Mouse (Mus musculus): ENCODE results near the gene Rai14. TPM values are rescaled to one million over a fixed set of nuclear protein-coding genes. Genes with fewer than 3 reads are reported as not detected.

The Rai14 gene
- polyA plus RNA-seq, 1 experiment from 2014 or later: 63.5 TPM

DNA sequence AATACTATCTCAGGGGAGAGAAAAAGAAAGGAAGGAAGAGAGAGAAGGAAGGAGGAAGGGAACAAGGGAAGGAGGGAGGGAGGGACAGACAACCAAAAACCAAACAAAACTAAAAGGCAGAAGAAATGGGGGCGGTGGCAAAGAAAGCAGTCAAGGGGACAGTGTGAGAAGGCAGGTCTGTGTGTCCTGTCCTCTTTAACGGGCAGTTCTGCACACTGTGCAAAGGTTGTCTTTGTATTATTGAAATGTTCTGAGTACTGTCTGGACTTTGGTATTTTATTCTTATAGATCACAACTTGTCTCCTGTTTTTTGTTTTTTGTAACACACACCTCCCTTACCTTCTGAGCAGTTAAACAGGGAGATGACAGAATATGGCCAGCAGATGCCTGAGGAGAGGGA, 55.6 kb downstream of the Rai14 start:
- 0 out of 2 replicates have a peak, but pooled peaks cover 4% of the 10 kb centered on the region for H3K9me3 ChIP-seq (replicated peaks)
- 91% methylated on average over 2 of the region's 2 CpGs for WGBS
- no peak overlapping the region for H3K27ac ChIP-seq (replicated peaks)
- no peak overlapping the region for H3K4me3 ChIP-seq
- no peaks in the 10 kb centered on the region for H3K27me3 ChIP-seq (ENCODE audit: low read depth, poor library complexity, severe bottlenecking)
- H3K4me1 ChIP-seq: peaks cover 28% of the 10 kb centered on the region
- no peak for DNase-seq (ENCODE audit: low spot score)
- H3K36me3 ChIP-seq: peaks cover 55% of the 10 kb centered on the region

DNA sequence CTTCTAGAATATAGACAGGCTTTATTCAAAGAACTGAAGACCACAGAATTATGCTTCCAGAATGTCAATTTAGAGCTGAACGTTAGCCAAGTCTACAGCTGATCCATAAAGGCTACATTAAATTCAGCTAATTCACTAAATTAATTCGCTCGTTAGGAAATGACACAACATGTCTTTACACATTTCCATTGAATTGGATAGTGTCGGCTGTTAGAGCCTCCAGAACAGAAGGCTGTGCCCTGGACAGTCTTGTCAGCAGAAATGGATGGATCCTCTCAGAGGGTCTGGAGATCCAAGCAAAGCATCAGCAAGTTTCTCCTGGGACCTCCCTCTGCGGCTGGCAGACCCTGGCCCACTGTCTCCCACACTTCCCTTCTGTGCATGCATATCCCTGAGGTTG, 58.3 kb downstream of the Rai14 start:
- DNase-seq (ENCODE audit: low spot score): no peak
- 0 out of 2 replicates have a peak, but pooled peaks cover 4% of the 10 kb centered on the region for H3K9me3 ChIP-seq (replicated peaks)
- 89% methylated on average over 5 of the region's 5 CpGs for WGBS
- H3K27ac ChIP-seq (replicated peaks): peak overlapping the region; percentile 55; the same call in 1 of the 2 replicates
- H3K27me3 ChIP-seq (ENCODE audit: low read depth, poor library complexity, severe bottlenecking): no peaks in the 10 kb centered on the region
- H3K36me3 ChIP-seq: peaks cover 51% of the 10 kb centered on the region
- no peak overlapping the region for H3K4me3 ChIP-seq
- peaks cover 18% of the 10 kb centered on the region for H3K4me1 ChIP-seq

DNA sequence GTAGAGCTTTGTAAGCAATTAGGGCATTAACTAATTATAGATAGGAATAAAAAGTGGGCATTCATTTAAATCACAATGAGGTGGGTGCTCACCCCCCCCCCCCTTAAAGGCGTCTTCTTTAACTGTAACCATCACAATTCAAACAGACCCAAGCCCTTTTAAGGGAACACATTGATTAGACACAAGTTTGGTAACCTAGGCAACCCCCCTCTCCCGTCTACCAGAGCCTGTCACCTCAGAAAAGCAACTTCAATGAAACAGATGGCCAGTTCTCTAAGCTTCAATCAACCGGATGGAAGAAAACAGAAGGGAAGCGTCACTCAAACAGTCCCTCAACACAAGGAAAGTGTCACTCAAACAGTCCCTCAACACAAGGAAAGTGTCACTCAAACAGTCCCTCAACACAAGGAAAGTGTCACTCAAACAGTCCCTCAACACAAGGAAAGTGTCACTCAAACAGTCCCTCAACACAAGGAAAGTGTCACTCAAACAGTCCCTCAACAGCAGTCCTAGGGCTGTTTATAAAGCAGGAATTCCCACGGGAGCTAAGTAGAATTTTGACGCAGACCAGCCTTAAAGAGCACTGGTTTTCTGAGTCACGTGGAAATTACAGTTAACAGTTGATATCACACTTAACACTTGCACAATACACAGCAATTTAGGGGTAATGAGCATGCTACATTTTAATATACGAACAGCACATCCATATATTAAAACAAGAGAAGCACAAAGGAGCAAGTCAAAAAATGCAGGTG, 59.1 kb downstream of the Rai14 start:
- peak; percentile 63 for DNase-seq (ENCODE audit: low spot score)
- peaks cover 43% of the 10 kb centered on the region for H3K36me3 ChIP-seq
- 30% methylated on average over 8 of the region's 8 CpGs for WGBS
- H3K9me3 ChIP-seq (replicated peaks): 0 out of 2 replicates have a peak, but pooled peaks cover 4% of the 10 kb centered on the region
- H3K27me3 ChIP-seq (ENCODE audit: low read depth, poor library complexity, severe bottlenecking): no peaks in the 10 kb centered on the region
- no peak overlapping the region for H3K4me3 ChIP-seq
- peaks cover 18% of the 10 kb centered on the region for H3K4me1 ChIP-seq
- H3K27ac ChIP-seq (replicated peaks): peak overlapping the region; percentile 59

DNA sequence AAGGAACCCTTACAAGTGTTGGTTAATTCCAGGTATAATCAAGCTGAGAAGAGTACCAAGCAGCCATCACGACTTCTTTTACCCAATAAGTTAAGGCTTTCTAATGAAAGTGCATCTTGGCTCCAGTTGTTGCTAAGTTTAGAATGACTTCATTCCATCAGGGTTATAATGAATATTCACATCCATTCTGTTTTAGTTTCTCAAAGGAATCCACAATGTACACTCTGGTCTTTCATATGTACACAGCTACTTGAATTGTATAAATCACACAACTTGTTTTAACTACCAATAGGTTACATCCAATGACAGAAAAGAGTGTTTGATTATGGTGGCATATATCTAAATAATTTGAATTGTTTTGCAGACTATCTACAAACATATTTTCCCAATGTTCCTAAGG, 59.7 kb downstream of the Rai14 start:
- Histone ChIP-seq H3K4me3 (no peak overlapping the region), H3K27me3 (ENCODE audit: low read depth, poor library complexity, severe bottlenecking) (no peaks in the 10 kb centered on the region), H3K27ac (replicated peaks) (peak overlapping the region; percentile 59; the same call in 1 of the 2 replicates), H3K36me3 (peaks cover 39% of the 10 kb centered on the region), H3K4me1 (peaks cover 23% of the 10 kb centered on the region), H3K9me3 (replicated peaks) (0 out of 2 replicates have a peak, but pooled peaks cover 4% of the 10 kb centered on the region)
- DNase-seq (ENCODE audit: low spot score): no peak
- 79% methylated on average over 1 of the region's 1 CpGs for WGBS

DNA sequence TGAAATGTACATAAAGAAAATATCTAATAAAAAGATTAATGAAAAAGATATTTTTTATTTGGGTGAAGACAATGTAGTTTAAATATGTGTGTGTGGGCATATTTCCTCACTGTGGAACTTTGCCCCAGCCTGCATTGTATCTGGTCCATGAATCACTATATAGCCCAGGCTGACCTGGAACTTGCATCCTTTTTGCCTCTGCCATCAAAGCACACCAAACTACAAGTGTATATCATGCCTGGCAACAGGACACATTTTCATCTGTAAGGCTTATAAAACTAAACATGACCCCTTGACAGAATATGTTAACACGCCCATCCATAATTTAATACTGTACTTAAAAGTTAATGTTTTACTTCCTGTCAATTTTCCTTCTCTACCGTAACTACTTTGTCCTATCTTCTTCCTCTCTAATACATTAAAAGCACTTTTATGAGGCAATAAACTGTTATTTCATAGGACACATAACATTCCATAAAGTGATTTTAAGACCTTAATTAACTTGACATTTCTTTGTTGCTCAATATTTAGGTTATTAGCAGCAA, 61.4 kb downstream of the Rai14 start:
- DNase-seq (ENCODE audit: low spot score): no peak
- no peaks in the 10 kb centered on the region for H3K27me3 ChIP-seq (ENCODE audit: low read depth, poor library complexity, severe bottlenecking)
- no peak overlapping the region for H3K27ac ChIP-seq (replicated peaks)
- H3K4me1 ChIP-seq: peaks cover 38% of the 10 kb centered on the region
- WGBS: 94% methylated on average over 2 of the region's 2 CpGs
- H3K36me3 ChIP-seq: peaks cover 25% of the 10 kb centered on the region
- 0 out of 2 replicates have a peak, but pooled peaks cover 4% of the 10 kb centered on the region for H3K9me3 ChIP-seq (replicated peaks)
- H3K4me3 ChIP-seq: no peak overlapping the region

DNA sequence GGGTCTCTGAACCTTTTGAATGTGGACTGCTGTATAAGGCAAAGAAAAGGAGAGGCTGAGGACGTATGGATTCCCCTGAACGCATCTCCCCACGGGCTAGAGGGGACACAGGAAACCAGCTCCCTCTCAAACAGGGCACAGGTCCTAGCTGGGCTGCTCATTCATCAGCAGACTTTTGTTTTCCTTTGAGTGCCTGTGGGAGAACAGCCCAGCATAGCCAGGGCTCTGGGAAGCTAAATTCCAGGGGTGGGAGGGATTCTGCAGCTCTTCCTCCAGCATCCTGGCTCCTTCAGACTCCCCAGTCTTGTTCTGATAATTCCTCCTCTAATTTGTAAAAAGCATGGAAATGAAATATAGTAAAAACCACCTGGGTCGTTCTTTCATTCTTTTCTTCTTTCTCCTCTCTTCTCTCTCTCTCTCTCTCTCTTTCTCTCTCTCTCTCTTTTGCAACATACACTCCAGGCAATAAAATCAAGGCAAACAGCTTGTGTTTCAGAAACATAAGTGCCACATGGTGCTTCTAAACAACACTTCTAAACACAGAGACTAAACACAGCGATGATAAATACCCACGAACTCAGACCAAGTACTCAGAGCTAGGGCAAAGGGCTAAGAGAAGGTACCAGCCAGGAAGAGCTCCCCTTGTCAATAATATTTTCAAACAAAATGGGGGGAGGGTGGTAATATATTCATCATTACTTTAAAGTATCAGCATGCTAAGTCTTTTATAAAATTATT, 65.9 kb downstream of the Rai14 start:
- Histone ChIP-seq H3K27ac (replicated peaks) (peak overlapping the region; percentile 76), H3K27me3 (ENCODE audit: low read depth, poor library complexity, severe bottlenecking) (no peaks in the 10 kb centered on the region), H3K9me3 (replicated peaks) (no peaks in the 10 kb centered on the region), H3K36me3 (0 out of 2 replicates have a peak, but pooled peaks cover 16% of the 10 kb centered on the region), H3K4me1 (peaks cover 54% of the 10 kb centered on the region), H3K4me3 (no peak overlapping the region)
- peak; percentile 46 for DNase-seq (ENCODE audit: low spot score)
- 14% methylated on average over 6 of the region's 6 CpGs for WGBS

DNA sequence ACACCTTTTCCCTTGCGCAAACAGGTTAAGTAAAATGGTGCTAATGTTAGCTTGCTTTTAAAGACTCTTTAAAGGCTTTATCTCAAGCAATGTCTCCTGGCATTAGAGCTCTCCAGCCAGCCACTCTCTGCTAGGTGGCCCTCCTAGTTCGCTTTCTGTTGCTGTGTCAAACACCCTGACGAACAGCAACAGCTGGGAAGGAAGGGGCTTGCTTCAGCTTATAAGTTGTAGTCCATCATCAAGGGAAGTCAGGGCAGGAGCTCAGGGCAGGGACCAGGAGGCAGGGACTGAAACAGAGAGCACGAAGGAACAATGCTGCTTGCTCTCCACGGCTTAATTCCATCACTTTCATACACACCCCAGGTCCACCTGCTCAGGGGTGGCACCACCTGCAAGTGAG, 68.1 kb downstream of the Rai14 start:
- Histone ChIP-seq H3K4me3 (no peak overlapping the region), H3K27ac (replicated peaks) (0 out of 2 replicates have a peak overlapping the region, but pooled peaks have one; percentile 33), H3K27me3 (ENCODE audit: low read depth, poor library complexity, severe bottlenecking) (no peaks in the 10 kb centered on the region), H3K4me1 (peaks cover 75% of the 10 kb centered on the region), H3K36me3 (0 out of 2 replicates have a peak, but pooled peaks cover 10% of the 10 kb centered on the region), H3K9me3 (replicated peaks) (no peaks in the 10 kb centered on the region)
- DNase-seq (ENCODE audit: low spot score): no peak
- WGBS: 78% methylated on average over 5 of the region's 5 CpGs

DNA sequence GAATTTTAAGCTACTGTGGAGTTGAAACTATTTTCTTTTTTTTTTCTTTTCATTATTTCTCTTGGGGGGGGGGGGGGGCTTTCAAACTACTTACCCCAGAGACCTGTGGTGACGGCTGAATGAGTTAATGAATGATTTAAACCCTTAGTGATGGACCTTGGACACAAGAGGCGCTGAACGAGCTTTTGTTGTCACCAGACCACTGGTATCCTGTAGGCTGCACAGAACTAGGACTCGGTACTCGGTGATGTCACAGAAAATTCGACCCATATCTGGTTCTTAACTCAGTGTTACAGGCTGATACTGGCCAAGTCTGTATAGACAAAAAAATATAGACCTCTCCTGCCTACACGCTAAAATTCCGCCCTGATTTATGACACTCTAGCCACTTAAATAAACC, 69.3 kb downstream of the Rai14 start:
- H3K9me3 ChIP-seq (replicated peaks): no peaks in the 10 kb centered on the region
- DNase-seq (ENCODE audit: low spot score): no peak
- H3K4me1 ChIP-seq: peaks cover 75% of the 10 kb centered on the region
- H3K4me3 ChIP-seq: no peak overlapping the region
- no peak overlapping the region for H3K27ac ChIP-seq (replicated peaks)
- H3K27me3 ChIP-seq (ENCODE audit: low read depth, poor library complexity, severe bottlenecking): no peaks in the 10 kb centered on the region
- 66% methylated on average over 8 of the region's 8 CpGs for WGBS
- 0 out of 2 replicates have a peak, but pooled peaks cover 10% of the 10 kb centered on the region for H3K36me3 ChIP-seq

DNA sequence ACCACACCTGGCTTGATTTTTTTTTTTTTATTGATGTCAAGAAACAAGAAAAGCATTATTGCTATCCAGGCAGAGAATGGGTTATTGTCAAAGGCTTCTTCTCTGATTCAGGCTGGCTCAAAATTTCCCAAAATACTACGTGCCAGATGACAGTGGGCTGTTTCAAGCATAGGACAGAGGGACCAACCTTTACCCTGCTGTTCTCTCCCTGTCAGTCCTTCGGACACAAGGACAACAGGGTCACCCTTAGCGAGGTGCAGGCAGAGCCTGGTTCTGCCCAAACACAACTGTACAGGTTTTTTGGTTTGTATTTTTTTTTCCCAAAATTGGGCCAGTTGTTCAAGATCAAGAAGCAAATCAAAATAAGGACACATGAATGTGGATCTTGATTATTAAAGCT, 70.6 kb downstream of the Rai14 start:
- Histone ChIP-seq H3K27ac (replicated peaks) (no peak overlapping the region), H3K9me3 (replicated peaks) (no peaks in the 10 kb centered on the region), H3K4me3 (no peak overlapping the region), H3K36me3 (peaks cover 15% of the 10 kb centered on the region), H3K4me1 (peaks cover 64% of the 10 kb centered on the region), H3K27me3 (ENCODE audit: low read depth, poor library complexity, severe bottlenecking) (no peaks in the 10 kb centered on the region)
- 90% methylated on average over 3 of the region's 3 CpGs for WGBS
- no peak for DNase-seq (ENCODE audit: low spot score)

DNA sequence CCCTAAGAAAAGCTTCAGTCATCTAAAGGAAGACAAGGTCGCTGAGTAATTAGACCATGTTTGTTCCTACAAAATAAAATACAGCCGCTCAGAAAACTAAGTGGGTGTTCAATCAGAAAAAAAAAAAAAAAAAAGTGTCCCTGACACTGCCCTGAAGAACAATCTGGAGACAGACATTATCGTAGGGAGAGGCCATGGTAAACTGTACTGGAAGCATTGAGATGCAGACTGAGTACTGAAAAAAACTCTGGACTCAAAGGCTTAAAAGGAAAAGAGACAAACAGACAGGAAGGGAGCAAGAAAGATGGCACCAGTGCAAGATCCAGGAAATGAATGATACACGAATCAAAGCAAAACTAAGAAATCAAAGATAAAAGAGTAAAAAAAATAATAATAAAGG, 71.2 kb downstream of the Rai14 start:
- no peaks in the 10 kb centered on the region for H3K9me3 ChIP-seq (replicated peaks)
- no peak overlapping the region for H3K27ac ChIP-seq (replicated peaks)
- DNase-seq (ENCODE audit: low spot score): no peak
- H3K4me1 ChIP-seq: peaks cover 58% of the 10 kb centered on the region
- H3K36me3 ChIP-seq: peaks cover 20% of the 10 kb centered on the region
- no peak overlapping the region for H3K4me3 ChIP-seq
- WGBS: 69% methylated on average over 4 of the region's 4 CpGs
- H3K27me3 ChIP-seq (ENCODE audit: low read depth, poor library complexity, severe bottlenecking): no peaks in the 10 kb centered on the region

DNA sequence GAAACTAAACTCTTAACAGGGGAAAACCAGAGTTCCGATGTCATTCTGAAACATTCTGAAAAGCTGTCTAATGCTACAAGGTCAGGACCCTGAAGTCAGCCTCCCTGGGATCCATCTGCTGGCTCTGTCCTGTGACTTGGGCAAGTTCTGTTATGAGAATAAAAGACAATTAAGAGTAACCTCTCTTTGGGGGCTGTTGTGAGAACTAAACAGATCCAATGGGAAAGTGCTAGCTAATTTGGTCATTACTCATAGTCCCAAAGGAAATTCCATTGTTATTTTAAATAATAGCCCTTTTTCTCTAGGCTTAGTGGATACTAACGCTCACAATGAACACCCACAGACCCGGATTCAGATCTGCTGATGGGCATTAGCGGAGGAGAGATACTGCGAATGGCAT, 72.0 kb downstream of the Rai14 start:
- no peak for DNase-seq (ENCODE audit: low spot score)
- Histone ChIP-seq H3K36me3 (peaks cover 18% of the 10 kb centered on the region), H3K4me3 (no peak overlapping the region), H3K27ac (replicated peaks) (no peak overlapping the region; the same call in 1 of the 2 replicates), H3K27me3 (ENCODE audit: low read depth, poor library complexity, severe bottlenecking) (no peaks in the 10 kb centered on the region), H3K9me3 (replicated peaks) (no peaks in the 10 kb centered on the region), H3K4me1 (peaks cover 50% of the 10 kb centered on the region)
- WGBS: 23% methylated on average over 5 of the region's 5 CpGs

DNA sequence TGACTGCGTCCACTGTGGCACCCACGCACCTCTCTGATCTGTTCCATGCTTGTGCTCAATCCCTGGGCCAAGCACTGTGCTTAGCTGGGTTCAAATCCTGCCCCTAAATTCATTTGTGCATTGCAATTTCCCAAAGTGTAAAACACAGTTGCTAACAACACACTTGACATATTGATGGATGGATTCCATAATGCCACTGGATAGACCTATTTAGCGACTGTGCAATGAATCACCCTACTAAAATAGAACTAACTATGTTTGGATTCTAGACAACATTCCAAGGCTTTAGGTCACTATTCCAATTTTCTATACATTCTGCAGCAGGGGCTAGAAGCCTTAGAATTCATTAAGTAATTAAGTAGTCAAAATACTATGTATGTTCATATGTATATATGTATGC, 73.7 kb downstream of the Rai14 start:
- Histone ChIP-seq H3K4me3 (no peak overlapping the region), H3K4me1 (peaks cover 40% of the 10 kb centered on the region), H3K27me3 (ENCODE audit: low read depth, poor library complexity, severe bottlenecking) (no peaks in the 10 kb centered on the region), H3K9me3 (replicated peaks) (no peaks in the 10 kb centered on the region), H3K27ac (replicated peaks) (no peak overlapping the region), H3K36me3 (peaks cover 10% of the 10 kb centered on the region)
- no peak for DNase-seq (ENCODE audit: low spot score)
- WGBS: 88% methylated on average over 3 of the region's 3 CpGs

All from midbrain, embryonic 10.5 days (tissue).